Mouse (Mus musculus): Measurements from ENCODE around the gene Kif3c.

DNA sequence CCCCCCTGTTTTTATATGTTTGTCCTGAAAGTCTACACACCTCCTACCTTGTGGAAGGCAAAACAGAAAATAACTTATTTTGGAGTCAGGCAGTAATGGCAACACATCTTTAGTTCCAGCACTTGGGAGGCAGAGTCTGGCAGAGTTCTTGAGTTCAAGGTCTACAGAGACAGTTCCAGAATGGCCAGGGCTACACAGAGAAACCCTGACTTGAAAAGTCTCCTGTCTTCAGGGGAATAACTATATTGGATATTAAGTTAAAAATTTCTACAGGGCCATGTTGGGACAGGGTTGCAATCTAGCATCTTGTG is 65.5 kb downstream of the Kif3c start:
- TF ChIP-seq CTCF (IDR thresholded peaks at IDR 0.05; ENCODE audit: low read depth) = no peak
- no peak for TF ChIP-seq EP300 (optimal IDR thresholded peaks at IDR 0.05)
